8 mouse cellular contexts compared by ENCODE assay signal in genomic region chr10:40309884-40310635, GRCm38 (mm10). TPM values are rescaled to one million over a fixed set of nuclear protein-coding genes. Genes with fewer than 3 reads are reported as not detected.
DNase-seq lines count a peak whose midpoint lies in the region; ATAC-seq lines count a peak whose summit lies in the region.

No protein-coding gene starts in this region.

- H3K9ac ChIP-seq in kidney, embryonic 15.5 days = no peak overlapping the region
- no peak overlapping the region for H3K9ac ChIP-seq in hindbrain, embryonic 12.5 days

- H3K4me1 ChIP-seq in midbrain, embryonic 10.5 days = peaks cover 3% of the 10 kb centered on the region; the same call in 1 of the 2 replicates
- H3K4me1 ChIP-seq in kidney, embryonic 15.5 days = no peaks in the 10 kb centered on the region
- H3K4me1 ChIP-seq in hindbrain, embryonic 12.5 days = no peaks in the 10 kb centered on the region

- no peaks in the 10 kb centered on the region for H3K36me3 ChIP-seq in midbrain, embryonic 10.5 days
- H3K36me3 ChIP-seq in kidney, embryonic 15.5 days = no peaks in the 10 kb centered on the region
- no peaks in the 10 kb centered on the region for H3K36me3 ChIP-seq in hindbrain, embryonic 12.5 days

- 52% methylated on average over 6 of the region's 6 CpGs for WGBS in midbrain, embryonic 10.5 days
- 64% methylated on average over 6 of the region's 6 CpGs for WGBS in kidney, embryonic 15.5 days
- 55% methylated on average over 6 of the region's 6 CpGs for WGBS in hindbrain, embryonic 12.5 days

- no peak overlapping the region for H3K4me3 ChIP-seq in midbrain, embryonic 10.5 days
- H3K4me3 ChIP-seq in kidney, embryonic 15.5 days (replicated peaks) = no peak overlapping the region
- H3K4me3 ChIP-seq in hindbrain, embryonic 12.5 days = no peak overlapping the region

- DNase-seq in ovary, adult 18-20 months (ENCODE audit: low spot score) = peak; percentile 4
- DNase-seq in ovary, postnatal 36 days (ENCODE audit: low spot score) = no peak
- peak; percentile 38 for DNase-seq in embryo, embryonic 11 days
- DNase-seq in midbrain, embryonic 10.5 days (ENCODE audit: low spot score) = no peak

- H3K4me2 ChIP-seq in kidney, embryonic 15.5 days = no peak overlapping the region
- no peak overlapping the region for H3K4me2 ChIP-seq in hindbrain, embryonic 12.5 days (replicated peaks)

- no peak overlapping the region for H3K27ac ChIP-seq in midbrain, embryonic 10.5 days (replicated peaks)
- no peak overlapping the region for H3K27ac ChIP-seq in kidney, embryonic 15.5 days
- H3K27ac ChIP-seq in hindbrain, embryonic 12.5 days = no peak overlapping the region

- H3K27me3 ChIP-seq in midbrain, embryonic 10.5 days (ENCODE audit: low read depth, poor library complexity, severe bottlenecking) = no peaks in the 10 kb centered on the region
- H3K27me3 ChIP-seq in kidney, embryonic 15.5 days = no peaks in the 10 kb centered on the region
- H3K27me3 ChIP-seq in hindbrain, embryonic 12.5 days = no peaks in the 10 kb centered on the region

- ATAC-seq in megakaryocyte-erythroid progenitor cell, adult 5-6 weeks (replicated peaks; ENCODE audit: low FRiP score, low TSS enrichment, poor library complexity, severe bottlenecking) = peak; percentile 98
- no peak for ATAC-seq in kidney, embryonic 15.5 days (replicated peaks; ENCODE audit: low FRiP score)
- ATAC-seq in hindbrain, embryonic 12.5 days (ENCODE audit: low FRiP score) = no peak
- no peak for ATAC-seq in cerebellum, adult (ENCODE audit: insufficient number of reproducible peaks, low FRiP score, low TSS enrichment)

- H3K9me3 ChIP-seq in midbrain, embryonic 10.5 days (replicated peaks) = no peaks in the 10 kb centered on the region; the same call in 1 of the 2 replicates
- 0 out of 2 replicates have a peak, but pooled peaks cover 8% of the 10 kb centered on the region for H3K9me3 ChIP-seq in kidney, embryonic 15.5 days (replicated peaks)
- peaks cover 3% of the 10 kb centered on the region; the same call in 1 of the 2 replicates for H3K9me3 ChIP-seq in hindbrain, embryonic 12.5 days (replicated peaks)

RNA-seq across cellular contexts. Expression of gene Amd1, which starts 8.1 kb away (rescaled TPM):
- total RNA-seq in megakaryocyte-erythroid progenitor cell, adult 5-6 weeks (2014; fragmentation: Nextera tagmentation) = 196 and 233 TPM in 2 replicates
- total RNA-seq in megakaryocyte-erythroid progenitor cell, adult 5-6 weeks (2017) = 272 and 286 TPM in 2 replicates
- polyA plus RNA-seq in midbrain, embryonic 10.5 days (2016; fragmentation: Nextera tagmentation; extraction: Ambion mirVana) = 73.2 and 85.1 TPM in 2 replicates
- polyA plus RNA-seq in kidney, embryonic 15.5 days (2015; fragmentation: Nextera tagmentation; extraction: Ambion mirVana) = 64.6 and 65.5 TPM in 2 replicates
- 53.7 and 57.7 TPM in 2 replicates for polyA plus RNA-seq in hindbrain, embryonic 12.5 days (2016; fragmentation: Nextera tagmentation; extraction: Ambion mirVana)

RNA-seq across cellular contexts. Expression of gene Cdk19, which starts 29.3 kb away (rescaled TPM):
- 16.6 and 17.4 TPM in 2 replicates for total RNA-seq in megakaryocyte-erythroid progenitor cell, adult 5-6 weeks (2014; fragmentation: Nextera tagmentation)
- 24.0 and 25.4 TPM in 2 replicates for total RNA-seq in megakaryocyte-erythroid progenitor cell, adult 5-6 weeks (2017)
- 4.1 and 6.3 TPM in 2 replicates for polyA plus RNA-seq in midbrain, embryonic 10.5 days (2016; fragmentation: Nextera tagmentation; extraction: Ambion mirVana)
- 8.5 and 9.1 TPM in 2 replicates for polyA plus RNA-seq in kidney, embryonic 15.5 days (2015; fragmentation: Nextera tagmentation; extraction: Ambion mirVana)
- 15.0 and 16.7 TPM in 2 replicates for polyA plus RNA-seq in hindbrain, embryonic 12.5 days (2016; fragmentation: Nextera tagmentation; extraction: Ambion mirVana)

RNA-seq across cellular contexts. Expression of gene Gtf3c6, which starts 52.2 kb away (rescaled TPM):
- total RNA-seq in megakaryocyte-erythroid progenitor cell, adult 5-6 weeks (2014; fragmentation: Nextera tagmentation) = 66.5 and 85.8 TPM in 2 replicates
- 152 and 249 TPM in 2 replicates for total RNA-seq in megakaryocyte-erythroid progenitor cell, adult 5-6 weeks (2017)
- 127 and 140 TPM in 2 replicates for polyA plus RNA-seq in midbrain, embryonic 10.5 days (2016; fragmentation: Nextera tagmentation; extraction: Ambion mirVana)
- polyA plus RNA-seq in kidney, embryonic 15.5 days (2015; fragmentation: Nextera tagmentation; extraction: Ambion mirVana) = 106 and 109 TPM in 2 replicates
- 135 and 136 TPM in 2 replicates for polyA plus RNA-seq in hindbrain, embryonic 12.5 days (2016; fragmentation: Nextera tagmentation; extraction: Ambion mirVana)

Comparison
In these comparisons a context has a peak if more than half of its experiments do, and no peak if none do; other contexts are left out.
1. DNase-seq: peak in ovary, adult 18-20 months (single experiment) and embryo, embryonic 11 days (single experiment); none in ovary, postnatal 36 days (single experiment) and midbrain, embryonic 10.5 days (single experiment).